Mouse (Mus musculus): ENCODE measurements around the gene Cfap44. TPM values are rescaled to one million over a fixed set of nuclear protein-coding genes. Genes with fewer than 3 reads are reported as not detected.

The Cfap44 gene
- polyA plus RNA-seq, 1 experiment: not detected

DNA sequence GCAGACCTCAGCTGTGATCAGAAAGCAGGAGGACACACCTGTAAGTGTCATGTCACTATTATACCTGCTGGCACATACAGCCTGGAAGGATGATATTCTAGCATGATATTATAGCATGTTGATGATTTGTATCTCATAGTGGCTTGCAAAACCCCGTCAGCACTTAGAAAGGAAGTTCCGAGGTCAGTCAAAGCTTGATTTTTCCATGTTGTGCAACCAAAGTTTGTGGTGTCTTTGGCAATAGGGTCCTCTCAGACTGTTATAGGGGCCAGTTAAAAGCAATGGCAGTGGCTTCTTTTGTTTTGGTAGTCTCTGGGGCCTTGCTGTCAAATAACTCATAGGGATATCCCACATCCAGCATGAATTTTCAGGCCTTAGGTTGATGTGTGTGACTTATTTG lies 63.3 kb downstream of the Cfap44 start:
- no peaks in the 10 kb centered on the region; the same call in 1 of the 2 replicates for H3K4me1 ChIP-seq (ENCODE audit: control insufficient read depth, insufficient read depth, low read length)
- no peak overlapping the region for H3K4me3 ChIP-seq (replicated peaks; ENCODE audit: control insufficient read depth, low read depth, low read length)
- no peak overlapping the region for H3K27ac ChIP-seq (ENCODE audit: control insufficient read depth, insufficient read depth, low read depth, low read length, poor library complexity)
- TF ChIP-seq POLR2A (IDR thresholded peaks at IDR 0.05; ENCODE audit: borderline replicate concordance, control insufficient read depth, low read depth, low read length) (no peak), CTCF (IDR thresholded peaks at IDR 0.05; ENCODE audit: control insufficient read depth, insufficient read depth, low read length) (no peak)
- WGBS: 19% methylated on average over 2 of the region's 2 CpGs

DNA sequence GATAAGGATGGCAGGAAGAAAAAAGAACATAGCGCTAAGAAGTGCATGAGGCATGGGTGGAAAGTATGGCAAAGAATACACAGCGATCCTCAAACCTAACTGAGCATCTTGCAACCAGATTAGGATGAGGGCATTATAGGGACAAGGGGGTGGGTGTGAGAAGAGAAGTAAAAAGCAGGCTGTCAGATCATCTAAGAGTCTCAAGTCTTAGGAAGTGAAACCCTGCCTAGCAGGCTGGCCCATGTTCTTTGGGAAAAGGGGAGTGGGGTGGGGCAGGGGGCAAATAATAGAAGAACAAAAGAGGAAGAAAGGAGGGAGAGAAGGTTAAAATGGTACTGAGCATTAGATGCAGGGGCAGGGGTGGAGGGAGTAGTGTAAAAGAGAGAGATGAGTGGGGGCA lies 64.2 kb downstream of the Cfap44 start:
- 89% methylated on average over 2 of the region's 2 CpGs for WGBS
- Histone ChIP-seq H3K4me3 (replicated peaks; ENCODE audit: control insufficient read depth, low read depth, low read length) (no peak overlapping the region), H3K27ac (ENCODE audit: control insufficient read depth, insufficient read depth, low read depth, low read length, poor library complexity) (no peak overlapping the region), H3K4me1 (ENCODE audit: control insufficient read depth, insufficient read depth, low read length) (no peaks in the 10 kb centered on the region; the same call in 1 of the 2 replicates)
- TF ChIP-seq CTCF (IDR thresholded peaks at IDR 0.05; ENCODE audit: control insufficient read depth, insufficient read depth, low read length) (no peak), POLR2A (IDR thresholded peaks at IDR 0.05; ENCODE audit: borderline replicate concordance, control insufficient read depth, low read depth, low read length) (no peak)

DNA sequence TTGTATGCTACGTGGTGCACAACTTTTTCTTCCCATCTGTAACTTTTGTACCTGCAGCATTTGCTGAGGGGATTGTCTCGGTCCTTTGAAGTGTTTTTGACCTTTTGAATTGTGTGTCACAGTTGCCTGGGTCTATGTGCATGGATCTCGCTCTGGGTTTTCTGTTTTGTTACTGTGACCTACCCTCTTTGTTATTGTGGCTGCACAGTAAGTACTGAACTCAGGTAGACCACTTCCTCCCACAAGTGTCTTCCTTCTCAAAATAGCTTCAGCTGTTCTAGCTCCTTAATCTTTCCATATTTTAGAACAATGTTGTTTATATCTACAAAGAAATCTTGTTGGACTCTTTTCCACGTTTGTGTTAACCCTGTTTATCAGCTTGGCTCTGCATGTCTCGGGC lies 66.3 kb downstream of the Cfap44 start:
- H3K4me3 ChIP-seq (replicated peaks; ENCODE audit: control insufficient read depth, low read depth, low read length): no peak overlapping the region
- 53% methylated on average over 5 of the region's 5 CpGs for WGBS
- no peaks in the 10 kb centered on the region; the same call in 1 of the 2 replicates for H3K4me1 ChIP-seq (ENCODE audit: control insufficient read depth, insufficient read depth, low read length)
- TF ChIP-seq CTCF (IDR thresholded peaks at IDR 0.05; ENCODE audit: control insufficient read depth, insufficient read depth, low read length) (no peak), POLR2A (IDR thresholded peaks at IDR 0.05; ENCODE audit: borderline replicate concordance, control insufficient read depth, low read depth, low read length) (no peak)
- no peak overlapping the region for H3K27ac ChIP-seq (ENCODE audit: control insufficient read depth, insufficient read depth, low read depth, low read length, poor library complexity)

DNA sequence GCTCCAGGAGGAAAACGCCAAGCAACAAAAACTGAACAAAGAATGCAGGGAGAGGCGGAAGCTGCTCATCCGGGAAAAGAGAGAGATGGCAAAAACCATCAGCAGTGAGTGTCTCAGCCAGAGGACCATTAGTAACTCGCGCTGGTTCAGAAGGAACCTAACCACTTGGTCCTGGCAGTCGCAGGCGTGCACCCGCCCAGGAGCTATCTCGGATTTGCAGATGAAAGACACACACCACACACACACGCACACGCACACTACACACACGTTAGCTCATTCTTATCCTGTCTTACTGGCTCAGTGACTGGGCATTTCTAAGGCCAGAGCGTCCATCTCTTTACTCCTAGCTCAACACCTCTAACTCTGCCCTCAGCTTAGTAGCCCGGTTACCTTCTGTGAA lies 80.7 kb downstream of the Cfap44 start:
- Histone ChIP-seq H3K4me3 (replicated peaks; ENCODE audit: control insufficient read depth, low read depth, low read length) (no peak overlapping the region), H3K27ac (ENCODE audit: control insufficient read depth, insufficient read depth, low read depth, low read length, poor library complexity) (no peak overlapping the region), H3K4me1 (ENCODE audit: control insufficient read depth, insufficient read depth, low read length) (no peaks in the 10 kb centered on the region)
- TF ChIP-seq CTCF (IDR thresholded peaks at IDR 0.05; ENCODE audit: control insufficient read depth, insufficient read depth, low read length) (no peak), POLR2A (IDR thresholded peaks at IDR 0.05; ENCODE audit: borderline replicate concordance, control insufficient read depth, low read depth, low read length) (no peak)
- 80% methylated on average over 14 of the region's 14 CpGs for WGBS

DNA sequence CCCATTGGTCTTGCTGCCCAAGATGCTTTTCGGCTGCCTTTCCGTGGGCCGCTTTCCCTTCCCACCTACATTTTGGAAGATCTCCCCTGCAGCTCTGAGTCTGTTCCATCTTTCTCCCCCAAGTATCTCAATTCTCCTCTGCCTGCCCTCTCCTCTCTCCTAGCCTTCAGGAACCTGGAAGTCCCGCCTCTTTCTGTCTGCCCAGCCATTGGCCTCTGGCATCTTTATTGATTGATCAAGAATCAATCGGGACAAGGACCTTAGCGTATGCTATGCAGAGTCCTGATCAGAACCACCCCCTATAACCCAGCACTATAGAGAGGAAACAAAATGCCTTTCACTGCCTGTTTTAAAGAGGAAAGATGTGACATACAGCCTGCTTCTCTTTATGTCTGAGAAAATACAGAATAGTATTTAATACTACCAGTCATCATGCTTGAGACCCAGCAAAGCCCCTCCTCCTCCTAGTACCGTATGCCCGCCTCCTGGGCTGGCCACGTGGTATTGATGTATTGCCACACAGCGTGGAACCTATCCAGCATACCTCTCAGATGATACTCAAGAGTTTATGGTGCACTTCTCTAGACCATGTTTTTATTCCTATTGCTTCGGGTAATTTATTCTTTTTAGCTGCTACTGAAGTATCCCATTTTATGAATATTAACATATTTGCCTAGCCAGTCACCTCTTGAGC lies 81.2 kb downstream of the Cfap44 start:
- WGBS: 76% methylated on average over 11 of the region's 11 CpGs
- Histone ChIP-seq H3K27ac (ENCODE audit: control insufficient read depth, insufficient read depth, low read depth, low read length, poor library complexity) (no peak overlapping the region), H3K4me3 (replicated peaks; ENCODE audit: control insufficient read depth, low read depth, low read length) (no peak overlapping the region), H3K4me1 (ENCODE audit: control insufficient read depth, insufficient read depth, low read length) (no peaks in the 10 kb centered on the region)
- no peak for TF ChIP-seq POLR2A (IDR thresholded peaks at IDR 0.05; ENCODE audit: borderline replicate concordance, control insufficient read depth, low read depth, low read length)
- no peak for TF ChIP-seq CTCF (IDR thresholded peaks at IDR 0.05; ENCODE audit: control insufficient read depth, insufficient read depth, low read length)

DNA sequence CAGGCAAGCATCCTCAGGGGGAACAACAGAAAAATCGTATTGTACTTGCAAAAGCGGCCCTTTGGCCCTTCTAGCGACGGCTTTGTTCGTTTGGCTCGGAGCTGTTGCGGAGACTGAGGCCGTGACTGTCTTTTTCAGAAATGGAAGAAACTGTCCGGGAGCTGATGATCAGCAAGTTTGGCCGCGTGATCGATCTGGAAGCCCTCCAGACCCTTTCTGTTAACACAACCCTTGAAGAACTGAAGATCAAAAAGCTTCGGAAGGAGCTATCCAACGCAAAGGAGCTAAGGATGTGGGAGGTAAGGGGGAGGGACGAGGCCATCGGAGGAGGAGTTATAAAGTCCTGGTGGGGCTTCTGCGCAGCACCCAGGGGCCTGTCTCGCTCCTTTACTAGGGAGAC lies 84.2 kb downstream of the Cfap44 start:
- TF ChIP-seq CTCF (IDR thresholded peaks at IDR 0.05; ENCODE audit: control insufficient read depth, insufficient read depth, low read length) (no peak), POLR2A (IDR thresholded peaks at IDR 0.05; ENCODE audit: borderline replicate concordance, control insufficient read depth, low read depth, low read length) (no peak)
- Histone ChIP-seq H3K4me1 (ENCODE audit: control insufficient read depth, insufficient read depth, low read length) (no peaks in the 10 kb centered on the region), H3K27ac (ENCODE audit: control insufficient read depth, insufficient read depth, low read depth, low read length, poor library complexity) (no peak overlapping the region), H3K4me3 (replicated peaks; ENCODE audit: control insufficient read depth, low read depth, low read length) (no peak overlapping the region)
- 46% methylated on average over 18 of the region's 18 CpGs for WGBS

DNA sequence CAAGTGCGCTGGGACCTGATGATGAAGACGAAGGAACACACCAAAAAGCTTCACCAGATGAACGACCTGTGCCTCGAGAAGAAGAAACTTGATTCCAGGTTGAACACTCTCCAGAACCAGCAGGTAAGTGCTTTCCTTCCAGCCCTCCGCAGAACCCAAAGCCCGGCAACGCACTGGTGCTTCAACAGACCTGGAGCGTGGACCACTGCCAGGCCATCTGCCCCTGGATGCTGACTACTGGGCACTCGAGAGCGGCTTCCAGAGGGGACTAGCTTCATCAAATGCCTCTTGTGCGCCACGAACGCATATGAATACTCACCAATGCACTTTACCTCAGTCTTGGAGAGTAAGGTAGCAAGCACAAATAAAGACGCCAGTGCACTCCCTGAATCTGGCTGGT lies 85.3 kb downstream of the Cfap44 start:
- no peak overlapping the region for H3K4me3 ChIP-seq (replicated peaks; ENCODE audit: control insufficient read depth, low read depth, low read length)
- no peak overlapping the region for H3K27ac ChIP-seq (ENCODE audit: control insufficient read depth, insufficient read depth, low read depth, low read length, poor library complexity)
- no peaks in the 10 kb centered on the region for H3K4me1 ChIP-seq (ENCODE audit: control insufficient read depth, insufficient read depth, low read length)
- TF ChIP-seq CTCF (IDR thresholded peaks at IDR 0.05; ENCODE audit: control insufficient read depth, insufficient read depth, low read length) (no peak), POLR2A (IDR thresholded peaks at IDR 0.05; ENCODE audit: borderline replicate concordance, control insufficient read depth, low read depth, low read length) (no peak)
- 86% methylated on average over 14 of the region's 14 CpGs for WGBS

DNA sequence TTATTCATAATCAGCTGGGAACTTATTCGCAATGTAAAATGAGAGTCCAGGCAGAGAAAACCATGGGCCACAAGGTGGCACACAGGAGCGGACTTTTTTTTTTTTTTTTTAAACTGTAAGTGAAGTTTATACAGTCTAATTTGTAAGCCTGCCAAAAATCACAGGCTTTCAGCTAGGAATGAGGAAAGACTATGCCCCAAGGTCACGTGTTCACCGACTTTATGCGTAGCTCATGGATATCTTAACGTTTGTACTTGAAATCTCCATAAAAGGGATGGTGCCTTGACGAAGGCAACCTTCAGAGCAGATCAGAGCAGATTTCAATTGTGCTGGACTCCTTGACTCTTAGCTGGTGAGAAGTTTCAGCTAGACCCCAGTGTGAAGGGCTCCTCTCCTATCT lies 86.0 kb downstream of the Cfap44 start:
- no peak for TF ChIP-seq CTCF (IDR thresholded peaks at IDR 0.05; ENCODE audit: control insufficient read depth, insufficient read depth, low read length)
- no peak for TF ChIP-seq POLR2A (IDR thresholded peaks at IDR 0.05; ENCODE audit: borderline replicate concordance, control insufficient read depth, low read depth, low read length)
- no peaks in the 10 kb centered on the region for H3K4me1 ChIP-seq (ENCODE audit: control insufficient read depth, insufficient read depth, low read length)
- no peak overlapping the region for H3K27ac ChIP-seq (ENCODE audit: control insufficient read depth, insufficient read depth, low read depth, low read length, poor library complexity)
- 26% methylated on average over 7 of the region's 7 CpGs for WGBS
- H3K4me3 ChIP-seq (replicated peaks; ENCODE audit: control insufficient read depth, low read depth, low read length): no peak overlapping the region
